Mouse (Mus musculus) hindbrain, embryonic 16.5 days (tissue): ENCODE measurements around the gene Tmem131. TPM values are rescaled to one million over a fixed set of nuclear protein-coding genes. Genes with fewer than 3 reads are reported as not detected.

Source experiments
- ATAC-seq: fragments of 200-750 bp; cut with Nextera tagmentation; 2 replicates; pipeline ENCODE4 v1.8.0; 2017; ENCODE audit warnings: moderate TSS enrichment, moderate library complexity
- H3K27ac ChIP-seq: fragments of 300-500 bp; sonication (generic); 2 replicates; pipeline ENCODE4 v1.5.1; 2014; ENCODE audit warnings: low read depth, mild to moderate bottlenecking, control low read depth, low read length, moderate library complexity
- H3K27me3 ChIP-seq: fragments of 300-500 bp; sonication (generic); replicated peaks from 2 replicates; pipeline ENCODE4 v1.6.1; 2014; ENCODE audit warnings: low read length; ENCODE audit not compliant: control insufficient read depth, insufficient read depth
- H3K36me3 ChIP-seq: fragments of 300-500 bp; sonication (generic); 2 replicates; pipeline ENCODE4 v1.6.1; 2014; ENCODE audit warnings: mild to moderate bottlenecking, low read length, moderate library complexity, mixed read lengths; ENCODE audit not compliant: control insufficient read depth, insufficient read depth
- H3K4me1 ChIP-seq: fragments of 300-500 bp; sonication (generic); 2 replicates; pipeline ENCODE4 v1.6.1; 2014; ENCODE audit warnings: low read depth, low read length; ENCODE audit not compliant: control insufficient read depth, insufficient read depth
- H3K4me2 ChIP-seq: fragments of 300-500 bp; sonication (generic); 2 replicates; pipeline ENCODE4 v1.6.1; 2014; ENCODE audit warnings: mild to moderate bottlenecking, low read length, control low read depth, moderate library complexity
- H3K4me3 ChIP-seq: fragments of 300-500 bp; sonication (generic); 2 replicates; pipeline ENCODE4 v1.5.1; 2014; ENCODE audit warnings: mild to moderate bottlenecking, low read length, control low read depth, moderate library complexity
- H3K9ac ChIP-seq: fragments of 300-500 bp; sonication (generic); 2 replicates; pipeline ENCODE4 v1.6.1; 2014; ENCODE audit warnings: low read depth, mild to moderate bottlenecking, control low read depth, low read length, moderate library complexity
- H3K9me3 ChIP-seq: fragments of 300-500 bp; sonication (generic); 2 replicates; pipeline ENCODE4 v1.6.1; 2014; ENCODE audit warnings: mild to moderate bottlenecking, low read length, moderate library complexity; ENCODE audit not compliant: control insufficient read depth
- WGBS: fragments of 180-500 bp; shearing (Covaris S2); extraction: QIAGEN DNeasy Blood & Tissue Kit; methylation state at CpG from one replicate; pipeline ENCODE4 v1.1.7; 2014; 5-methylcytosine and 5-hydroxymethylcytosine counted together
- polyA plus RNA-seq: library from polyadenylated mRNA; unstranded; fragments of >200 nt; fragmentation: Nextera tagmentation; extraction: Ambion mirVana; gene quantifications from 2 replicates; pipeline ENCODE4 v1.2.1, GENCODE M21; 2015

Tmem131 gene
- polyA plus RNA-seq, 1 experiment from 2014 or later, result 10.0 TPM

DNA sequence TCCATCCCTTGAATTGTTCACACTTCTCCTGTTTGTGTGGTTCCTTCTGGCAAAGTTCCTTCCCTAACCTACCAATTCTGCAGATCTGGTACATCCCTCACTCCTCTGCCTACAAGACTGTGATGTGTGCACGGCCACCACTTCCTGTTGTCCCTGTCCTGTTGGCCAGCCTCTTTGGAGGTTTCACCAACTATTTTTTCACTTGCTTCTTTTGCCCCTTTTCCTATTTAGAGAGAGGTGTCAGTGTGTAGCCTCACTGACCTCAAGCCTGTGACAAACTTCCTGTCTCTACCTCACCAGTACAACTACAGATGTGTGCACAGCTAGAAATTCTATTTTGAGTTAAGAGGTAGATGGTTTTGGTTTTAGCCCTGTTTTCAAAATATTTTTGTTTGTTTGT lies 136.4 kb downstream of the Tmem131 start:
- WGBS, result 96% methylated on average over 1 of the region's 1 CpGs
- Histone ChIP-seq H3K4me2 (no peak overlapping the region), H3K36me3 (peaks cover 48% of the 10 kb centered on the region), H3K9me3 (no peaks in the 10 kb centered on the region), H3K4me1 (no peaks in the 10 kb centered on the region), H3K4me3 (no peak overlapping the region), H3K27ac (no peak overlapping the region), H3K9ac (no peak overlapping the region), H3K27me3 (no peaks in the 10 kb centered on the region)
- ATAC-seq, result no peak

DNA sequence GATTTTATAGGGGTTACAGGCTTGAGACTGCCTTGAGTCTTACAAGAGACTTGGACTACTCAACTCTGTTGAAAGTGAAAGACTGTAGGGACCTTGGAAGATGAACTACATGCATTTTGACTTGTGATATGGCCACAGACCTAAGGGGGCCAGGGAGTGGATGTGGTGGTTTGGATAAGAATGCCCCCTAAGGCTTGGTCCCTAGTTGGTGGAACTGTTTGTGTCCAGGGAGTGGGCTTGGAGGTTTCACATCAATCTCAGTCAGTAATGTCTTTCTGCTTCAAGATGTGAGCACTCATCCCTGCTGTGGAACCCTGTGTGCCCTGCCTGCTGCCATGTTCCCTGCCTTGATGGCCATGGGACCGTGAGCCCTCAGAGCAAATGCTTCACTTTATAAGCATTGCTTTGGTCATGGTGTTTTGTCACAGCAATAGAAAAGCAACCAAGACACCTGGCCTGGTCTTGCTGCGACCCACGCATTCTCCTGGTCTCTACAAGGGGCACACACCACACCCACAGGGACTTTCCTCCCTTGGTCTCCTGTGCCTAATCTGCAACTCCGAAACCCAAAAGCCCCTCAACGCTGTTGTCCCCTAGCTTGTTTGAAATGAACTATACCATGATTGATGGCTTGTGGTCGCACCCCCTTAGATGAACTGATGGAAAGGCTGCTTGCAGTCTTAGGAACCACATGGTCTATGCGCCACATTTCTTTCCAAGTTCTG lies 137.1 kb downstream of the Tmem131 start:
- no peak overlapping the region for H3K4me3 ChIP-seq
- H3K27me3 ChIP-seq, result no peaks in the 10 kb centered on the region
- H3K4me2 ChIP-seq, result no peak overlapping the region
- WGBS, result 97% methylated on average over 7 of the region's 7 CpGs
- no peak overlapping the region for H3K9ac ChIP-seq
- H3K4me1 ChIP-seq, result no peaks in the 10 kb centered on the region
- no peaks in the 10 kb centered on the region for H3K9me3 ChIP-seq
- H3K27ac ChIP-seq, result no peak overlapping the region
- ATAC-seq, result no peak
- H3K36me3 ChIP-seq, result peaks cover 52% of the 10 kb centered on the region

DNA sequence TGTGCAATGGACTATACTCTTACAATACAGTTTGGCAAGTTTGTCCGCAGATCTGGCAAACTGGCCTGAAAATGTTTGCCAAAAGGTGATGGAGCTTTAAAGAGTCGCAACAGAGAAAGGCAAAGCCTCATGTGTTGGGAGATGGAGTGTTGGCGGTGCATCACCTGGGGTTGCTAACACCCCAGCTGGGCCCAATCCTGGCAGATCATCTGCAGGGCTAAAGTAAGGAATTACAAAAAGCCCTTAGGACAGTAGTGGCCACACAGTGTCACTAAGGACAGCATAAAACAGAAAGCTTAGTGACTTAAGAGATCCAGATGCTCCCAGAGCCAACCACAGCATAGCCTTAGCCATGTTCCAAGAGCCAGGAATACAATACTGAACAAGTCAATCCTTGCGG lies 138.6 kb downstream of the Tmem131 start:
- Histone ChIP-seq H3K4me3 (no peak overlapping the region), H3K4me2 (no peak overlapping the region), H3K9me3 (no peaks in the 10 kb centered on the region), H3K27me3 (no peaks in the 10 kb centered on the region), H3K4me1 (no peaks in the 10 kb centered on the region), H3K36me3 (peaks cover 42% of the 10 kb centered on the region), H3K27ac (no peak overlapping the region), H3K9ac (no peak overlapping the region)
- 90% methylated on average over 4 of the region's 4 CpGs for WGBS
- no peak for ATAC-seq

DNA sequence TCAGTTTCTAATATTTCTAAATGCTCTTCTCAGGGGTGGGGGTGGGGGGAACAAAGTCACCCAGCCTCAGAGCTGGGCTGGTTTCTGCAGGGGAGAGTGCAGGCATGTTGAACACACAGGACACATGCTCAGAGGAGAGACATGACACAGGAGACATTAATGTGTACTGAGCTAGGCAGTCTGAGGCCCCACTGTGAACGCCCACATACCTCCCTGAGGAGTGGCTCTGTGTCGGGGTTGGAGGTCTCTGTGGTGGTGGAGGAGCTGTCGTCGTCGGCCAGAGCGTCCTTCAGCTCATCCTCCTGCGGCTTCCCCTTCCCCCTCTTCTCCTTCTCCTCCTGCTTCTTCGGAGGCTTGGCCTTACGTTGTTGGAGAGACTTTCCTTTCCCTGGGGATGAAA lies 139.2 kb downstream of the Tmem131 start:
- H3K4me1 ChIP-seq, result no peaks in the 10 kb centered on the region
- no peaks in the 10 kb centered on the region for H3K27me3 ChIP-seq
- no peak overlapping the region for H3K4me2 ChIP-seq
- no peak overlapping the region for H3K9ac ChIP-seq
- no peaks in the 10 kb centered on the region for H3K9me3 ChIP-seq
- no peak overlapping the region for H3K4me3 ChIP-seq
- ATAC-seq, result no peak
- 85% methylated on average over 9 of the region's 9 CpGs for WGBS
- peaks cover 47% of the 10 kb centered on the region for H3K36me3 ChIP-seq
- H3K27ac ChIP-seq, result no peak overlapping the region

DNA sequence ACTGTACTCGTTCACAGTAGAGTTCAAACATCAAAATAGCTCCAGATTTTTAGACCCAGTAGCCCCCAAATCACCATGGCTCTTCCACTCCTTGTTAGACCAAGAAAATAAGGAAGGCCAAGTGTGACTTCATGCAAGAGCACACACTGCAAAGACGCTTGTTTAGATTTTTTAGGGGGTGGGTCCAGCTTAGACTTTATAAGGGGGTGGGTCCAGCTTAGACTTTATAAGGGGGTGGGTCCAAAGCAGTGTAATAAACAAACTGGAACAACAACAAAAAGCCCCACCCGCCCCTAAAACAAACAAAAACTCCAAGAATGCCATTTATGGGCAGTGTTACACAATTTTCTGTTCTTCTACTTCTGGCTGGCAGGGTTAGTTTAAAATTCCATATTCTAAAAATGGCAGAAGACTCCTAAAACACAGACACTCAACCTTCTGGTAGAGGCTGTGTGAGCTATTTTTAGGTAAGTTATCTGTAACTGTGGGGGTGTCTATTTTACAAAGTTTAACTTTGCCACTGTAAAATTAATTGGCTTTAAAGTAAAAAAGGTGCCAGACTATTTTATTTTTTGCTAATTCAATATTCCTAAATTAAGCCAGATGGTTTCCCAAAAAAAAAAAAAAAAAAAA lies 143.0 kb downstream of the Tmem131 start:
- 91% methylated on average over 3 of the region's 3 CpGs for WGBS
- peaks cover 40% of the 10 kb centered on the region for H3K36me3 ChIP-seq
- H3K9ac ChIP-seq, result no peak overlapping the region
- no peak overlapping the region for H3K27ac ChIP-seq
- no peak overlapping the region for H3K4me2 ChIP-seq
- H3K27me3 ChIP-seq, result no peaks in the 10 kb centered on the region
- H3K9me3 ChIP-seq, result no peaks in the 10 kb centered on the region
- ATAC-seq, result no peak
- no peaks in the 10 kb centered on the region for H3K4me1 ChIP-seq
- H3K4me3 ChIP-seq, result no peak overlapping the region

DNA sequence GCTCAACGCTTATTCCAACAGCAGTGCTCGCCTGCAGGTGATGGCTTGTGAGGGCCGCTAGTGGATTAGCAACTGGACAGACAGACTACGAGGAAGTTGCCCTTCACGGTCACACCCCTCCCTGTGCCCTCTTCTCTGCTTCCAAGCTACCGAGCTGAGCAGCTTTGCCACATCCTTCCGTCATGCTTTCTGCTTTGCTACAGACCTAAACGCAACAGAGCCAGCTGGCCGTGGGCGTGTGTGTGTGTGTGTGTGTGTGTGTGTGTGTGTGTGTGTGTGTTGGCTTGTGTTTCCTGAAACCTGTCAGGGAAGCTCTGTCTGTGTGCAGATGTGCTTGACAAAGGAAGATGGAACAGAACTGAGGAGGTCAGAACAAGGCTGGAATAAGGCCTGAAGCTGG lies 146.0 kb downstream of the Tmem131 start:
- no peaks in the 10 kb centered on the region for H3K27me3 ChIP-seq
- no peak overlapping the region for H3K27ac ChIP-seq
- H3K4me3 ChIP-seq, result no peak overlapping the region
- no peaks in the 10 kb centered on the region for H3K9me3 ChIP-seq
- H3K9ac ChIP-seq, result no peak overlapping the region
- H3K4me2 ChIP-seq, result no peak overlapping the region
- WGBS, result 81% methylated on average over 10 of the region's 10 CpGs
- no peak for ATAC-seq
- H3K36me3 ChIP-seq, result peaks cover 52% of the 10 kb centered on the region
- no peaks in the 10 kb centered on the region for H3K4me1 ChIP-seq

DNA sequence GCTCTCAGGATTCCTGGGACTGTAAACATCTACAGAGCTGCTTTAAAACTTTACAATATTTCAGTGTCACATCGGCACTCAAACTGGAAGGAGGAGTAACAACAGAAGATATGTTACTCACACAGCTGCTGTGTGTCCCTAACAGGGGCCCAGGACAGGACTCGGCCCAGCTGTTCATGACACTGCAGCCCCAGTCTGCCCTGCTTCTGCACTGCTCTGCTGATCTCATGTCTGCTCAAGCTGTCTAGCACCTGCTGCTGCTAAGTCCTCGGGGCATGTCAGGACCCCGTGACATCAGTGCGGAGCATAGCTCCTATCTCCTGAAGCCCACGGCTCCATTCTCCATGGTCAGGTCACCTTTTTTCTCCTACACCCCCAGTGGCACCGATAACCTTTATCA lies 146.8 kb downstream of the Tmem131 start:
- Histone ChIP-seq H3K27me3 (no peaks in the 10 kb centered on the region), H3K4me3 (no peak overlapping the region), H3K4me2 (no peak overlapping the region), H3K4me1 (no peaks in the 10 kb centered on the region), H3K9ac (no peak overlapping the region), H3K27ac (no peak overlapping the region), H3K9me3 (no peaks in the 10 kb centered on the region), H3K36me3 (peaks cover 52% of the 10 kb centered on the region)
- 90% methylated on average over 7 of the region's 7 CpGs for WGBS
- ATAC-seq, result no peak

DNA sequence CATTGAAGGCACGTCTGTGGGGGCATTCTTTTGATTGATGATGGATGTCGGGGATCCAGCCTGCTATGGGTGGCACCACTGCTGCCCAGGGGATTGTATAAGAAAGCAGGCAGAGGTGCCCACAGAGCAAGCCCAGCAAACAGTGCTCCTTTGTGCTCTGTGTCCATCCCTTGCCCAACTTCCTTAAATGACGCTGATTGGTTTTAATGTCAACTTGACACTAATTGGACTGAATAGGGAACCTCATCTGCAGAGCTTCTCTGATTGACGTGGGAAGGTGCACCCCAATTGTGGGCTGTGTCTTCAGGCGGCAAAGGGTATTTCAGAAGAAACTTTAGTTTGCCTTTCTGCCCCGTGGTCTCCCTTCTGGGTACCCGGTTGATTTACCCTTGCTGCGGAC lies 154.1 kb downstream of the Tmem131 start:
- peaks cover 4% of the 10 kb centered on the region; the same call in 1 of the 2 replicates for H3K4me1 ChIP-seq
- H3K9me3 ChIP-seq, result no peaks in the 10 kb centered on the region
- H3K27ac ChIP-seq, result no peak overlapping the region

DNA sequence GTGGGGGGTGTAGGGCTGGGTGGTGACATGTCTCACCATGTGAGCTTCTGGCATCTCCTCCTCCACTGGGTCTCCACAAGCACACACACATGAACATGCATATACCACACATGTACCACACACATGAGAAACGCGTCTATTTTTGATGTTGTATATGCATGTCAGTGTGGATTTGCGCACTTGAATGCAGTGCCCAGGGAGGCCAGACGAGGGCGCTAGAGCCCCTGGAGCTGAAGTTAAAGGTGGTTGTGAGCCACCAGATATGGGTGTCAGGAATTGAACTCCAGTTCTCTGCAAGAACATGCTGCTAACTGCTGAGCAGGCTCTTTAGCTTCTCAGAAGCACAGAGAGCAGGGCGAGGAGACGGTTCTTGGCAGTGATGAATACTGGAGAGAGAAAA lies 157.1 kb downstream of the Tmem131 start:
- peaks cover 4% of the 10 kb centered on the region; the same call in 1 of the 2 replicates for H3K4me1 ChIP-seq

More for the DNA sequence above, 154.1 kb downstream of the Tmem131 start:
- Histone ChIP-seq H3K4me2 (no peak overlapping the region), H3K9ac (no peak overlapping the region), H3K36me3 (peaks cover 18% of the 10 kb centered on the region), H3K4me3 (no peak overlapping the region), H3K27me3 (no peaks in the 10 kb centered on the region)
- 76% methylated on average over 8 of the region's 8 CpGs for WGBS
- no peak for ATAC-seq

More for the DNA sequence above, 157.1 kb downstream of the Tmem131 start:
- 89% methylated on average over 7 of the region's 7 CpGs for WGBS
- Histone ChIP-seq H3K27ac (no peak overlapping the region), H3K9ac (no peak overlapping the region), H3K36me3 (no peaks in the 10 kb centered on the region; the same call in 1 of the 2 replicates), H3K4me3 (no peak overlapping the region), H3K4me2 (no peak overlapping the region), H3K9me3 (no peaks in the 10 kb centered on the region), H3K27me3 (no peaks in the 10 kb centered on the region)
- no peak for ATAC-seq
